Mouse (Mus musculus) C2C12 (cell line): ENCODE results near the gene Gata1. TPM values are rescaled to one million over a fixed set of nuclear protein-coding genes. Genes with fewer than 3 reads are reported as not detected.

Source experiments
- H3K27me3 ChIP-seq: one replicate; pipeline ENCODE4 v1.6.1; 2011; ENCODE audit not compliant: control insufficient read depth, insufficient read depth, insufficient read length
- H3K36me3 ChIP-seq: one replicate; pipeline ENCODE4 v1.6.1; 2011; ENCODE audit not compliant: control insufficient read depth, insufficient read depth
- H3K4me3 ChIP-seq: one replicate; pipeline ENCODE4 v1.5.1; 2011; ENCODE audit warnings: mild to moderate bottlenecking, control low read depth; ENCODE audit not compliant: poor library complexity, insufficient read depth, severe bottlenecking
- H3K79me2 ChIP-seq: one replicate; pipeline ENCODE4 v1.6.1; 2011; ENCODE audit not compliant: control insufficient read depth, insufficient read depth
- H3K79me3 ChIP-seq: one replicate; pipeline ENCODE4 v1.6.1; 2011; ENCODE audit warnings: low read depth, control low read depth
- H3ac ChIP-seq: one replicate; pipeline ENCODE3; 2011; ENCODE audit warnings: low read depth; ENCODE audit not compliant: control insufficient read depth, insufficient read length
- CEBPB ChIP-seq: IDR thresholded peaks from one replicate; pipeline ENCODE4 v1.6.1; 2011; ENCODE audit warnings: low read depth, mild to moderate bottlenecking, control low read depth, moderate library complexity
- CTCF ChIP-seq: IDR thresholded peaks from one replicate; pipeline ENCODE4 v1.5.1; 2011; ENCODE audit not compliant: control insufficient read depth, insufficient read depth, insufficient read length
- FOSL1 ChIP-seq: IDR thresholded peaks from one replicate; pipeline ENCODE4 v1.8.0; 2011; ENCODE audit warnings: mild to moderate bottlenecking, low read length; ENCODE audit not compliant: poor library complexity, insufficient read depth, severe bottlenecking
- MAX ChIP-seq: IDR thresholded peaks from one replicate; pipeline ENCODE4 v1.6.1; 2011; ENCODE audit warnings: mild to moderate bottlenecking, control low read depth
- MYOD1 ChIP-seq: IDR thresholded peaks from one replicate; pipeline ENCODE4 v1.6.1; 2011; ENCODE audit warnings: low read depth; ENCODE audit not compliant: control insufficient read depth, insufficient read length
- MYOG ChIP-seq: IDR thresholded peaks from one replicate; pipeline ENCODE4 v1.6.1; 2011; ENCODE audit not compliant: control insufficient read depth, insufficient read length; ENCODE audit errors: extremely low read depth
- USF1 ChIP-seq: IDR thresholded peaks from one replicate; pipeline ENCODE4 v1.6.1; 2011; ENCODE audit warnings: low read depth, mild to moderate bottlenecking, control low read depth, moderate library complexity
- polyA plus RNA-seq: library from polyadenylated mRNA; unstranded; fragments of >200 nt; fragmentation: generic; extraction: Trizol; gene quantifications from one replicate; pipeline ENCODE4 v1.2.1, GENCODE M21; 2012; ENCODE audit warnings: missing spikeins

The Gata1 gene
- polyA plus RNA-seq, 1 experiment, result 0.02 TPM

DNA sequence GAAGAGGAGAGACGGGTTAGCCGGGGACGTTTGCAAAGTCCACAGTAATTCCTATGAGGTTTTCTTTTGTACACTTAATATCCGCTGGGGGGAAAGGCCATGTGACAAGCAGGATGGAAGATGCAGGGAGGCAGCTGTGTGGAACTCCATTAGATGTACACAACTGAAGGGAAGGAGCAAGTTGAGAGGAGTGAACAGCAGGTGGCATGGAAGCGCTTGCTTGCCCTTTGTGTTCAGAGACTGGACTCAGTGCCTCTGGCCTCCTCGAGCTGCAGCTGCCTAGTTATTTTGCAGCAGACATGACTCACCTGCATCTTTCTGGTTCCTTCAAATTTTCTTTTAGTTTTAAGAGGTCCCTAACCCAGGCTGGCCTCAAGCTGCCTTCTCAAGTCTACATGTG, 67.4 kb downstream of the Gata1 start:
- TF ChIP-seq MYOG (no peak), CEBPB (no peak), MAX (no peak), MYOD1 (no peak), CTCF (no peak), USF1 (no peak), FOSL1 (no peak)
- no peak overlapping the region for H3ac ChIP-seq
- no peaks in the 10 kb centered on the region for H3K27me3 ChIP-seq
- no peaks in the 10 kb centered on the region for H3K79me3 ChIP-seq
- H3K79me2 ChIP-seq, result no peaks in the 10 kb centered on the region
- no peaks in the 10 kb centered on the region for H3K36me3 ChIP-seq
- no peak overlapping the region for H3K4me3 ChIP-seq

Other genes starting within 250 kb of the Gata1 start
- 93.9 TPM for gene Praf2, start 249.6 kb downstream of the Gata1 start, polyA plus RNA-seq
- 9.4 TPM for gene Ccdc120, start 227.2 kb downstream of the Gata1 start, polyA plus RNA-seq
- gene Tfe3, start 215.5 kb downstream of the Gata1 start, polyA plus RNA-seq, result 46.7 TPM
- gene Gripap1, start 188.3 kb downstream of the Gata1 start, polyA plus RNA-seq, result 17.9 TPM
- gene Kcnd1, start 155.8 kb downstream of the Gata1 start, polyA plus RNA-seq, result 0.11 TPM
- gene Otud5, start 136.7 kb downstream of the Gata1 start, polyA plus RNA-seq, result 32.0 TPM
- gene Pim2, start 99.8 kb downstream of the Gata1 start, polyA plus RNA-seq, result 2.4 TPM
- 20.6 TPM for gene Slc35a2, start 94.0 kb downstream of the Gata1 start, polyA plus RNA-seq
- 79.2 TPM for gene Pqbp1, start 78.8 kb downstream of the Gata1 start, polyA plus RNA-seq
- 43.1 TPM for gene Timm17b, start 78.7 kb downstream of the Gata1 start, polyA plus RNA-seq
- gene Gm10491, start 70.2 kb downstream of the Gata1 start, polyA plus RNA-seq, result not detected
- gene Gm10490, start 68.5 kb downstream of the Gata1 start, polyA plus RNA-seq, result 0.27 TPM
- not detected for gene Pcsk1n, start 58.2 kb downstream of the Gata1 start, polyA plus RNA-seq
- not detected for gene Eras, start 49.5 kb downstream of the Gata1 start, polyA plus RNA-seq
- 19.0 TPM for gene Hdac6, start 30.2 kb downstream of the Gata1 start, polyA plus RNA-seq
- gene Glod5, start 40.4 kb upstream of the Gata1 start, polyA plus RNA-seq, result not detected
- 106 TPM for gene Suv39h1, start 96.7 kb upstream of the Gata1 start, polyA plus RNA-seq
- gene Was, start 112.4 kb upstream of the Gata1 start, polyA plus RNA-seq, result 0.74 TPM
- gene Wdr13, start 154.8 kb upstream of the Gata1 start, polyA plus RNA-seq, result 11.1 TPM
- gene Rbm3, start 167.8 kb upstream of the Gata1 start, polyA plus RNA-seq, result 537 TPM
- 9.9 TPM for gene Tbc1d25, start 198.1 kb upstream of the Gata1 start, polyA plus RNA-seq
- 73.1 TPM for gene Ebp, start 215.4 kb upstream of the Gata1 start, polyA plus RNA-seq
- gene Porcn, start 228.5 kb upstream of the Gata1 start, polyA plus RNA-seq, result 7.6 TPM